Mouse (Mus musculus): Measurements from ENCODE around the gene Gm973.
A peak's percentile ranks its signal among the peaks of the same experiment; 100 is the strongest.

Gm973 gene

DNA sequence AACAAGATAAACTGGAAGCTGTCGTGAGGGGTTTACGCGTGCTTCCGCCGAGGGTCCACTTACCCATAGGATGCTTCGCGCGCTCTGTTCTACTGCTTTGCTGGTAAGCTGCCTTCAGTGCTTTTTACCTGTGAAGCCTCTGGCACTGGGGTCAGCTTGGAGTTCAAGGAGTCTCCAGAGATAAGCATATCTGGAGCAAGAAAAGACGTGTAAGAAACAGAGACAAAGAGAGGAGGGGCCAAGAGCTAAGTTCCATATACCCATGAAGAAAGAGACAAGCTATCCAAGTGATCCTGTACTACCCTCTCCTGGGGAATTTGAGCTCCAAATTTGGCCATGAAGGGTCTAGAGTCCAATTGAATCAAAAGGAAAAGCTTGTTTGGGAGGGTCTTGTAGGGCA is 24.5 kb upstream of the Gm973 start:
- no peak for DNase-seq (ENCODE audit: low spot score in 2 of 2)

DNA sequence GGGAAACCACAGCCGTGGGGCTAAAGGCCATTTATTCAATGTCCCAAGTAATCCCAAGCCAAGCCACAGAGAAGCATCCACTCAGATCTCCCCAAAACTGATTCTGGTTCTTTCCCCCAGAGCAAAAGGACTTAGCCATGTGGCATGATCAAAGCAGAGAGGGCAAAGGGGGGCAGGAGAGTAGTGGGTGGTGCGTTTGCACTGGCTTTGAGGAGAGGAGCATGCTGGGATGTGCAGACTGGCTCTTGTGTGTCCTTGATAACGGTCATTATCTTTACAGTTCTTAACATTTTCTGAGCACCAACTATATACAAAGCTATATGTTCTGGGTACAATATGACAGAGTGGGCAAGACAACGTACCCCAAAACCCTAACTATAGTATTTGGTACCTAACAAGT is 23.6 kb upstream of the Gm973 start:
- no peak for DNase-seq (ENCODE audit: low spot score in 2 of 2)

DNA sequence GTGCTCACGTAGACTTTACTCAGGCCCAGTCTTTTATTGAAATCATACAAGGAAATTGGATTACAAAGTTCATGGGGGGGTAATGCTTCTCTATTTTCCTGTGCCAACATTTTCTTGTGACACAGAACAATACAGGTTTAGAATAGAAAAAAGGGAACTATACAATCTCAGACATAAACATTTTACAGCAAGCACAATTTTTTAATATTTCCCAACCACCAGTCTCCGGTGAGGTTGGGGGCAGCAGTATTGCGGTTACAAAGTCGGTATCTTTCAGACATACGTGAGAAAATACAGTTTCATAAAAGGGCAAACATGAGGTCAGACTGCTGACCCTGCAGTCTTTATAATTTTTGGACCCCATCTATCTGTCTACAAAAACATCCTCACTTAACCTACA is 20.1 kb upstream of the Gm973 start:
- DNase-seq (ENCODE audit: low spot score in 2 of 2) = no peak

DNA sequence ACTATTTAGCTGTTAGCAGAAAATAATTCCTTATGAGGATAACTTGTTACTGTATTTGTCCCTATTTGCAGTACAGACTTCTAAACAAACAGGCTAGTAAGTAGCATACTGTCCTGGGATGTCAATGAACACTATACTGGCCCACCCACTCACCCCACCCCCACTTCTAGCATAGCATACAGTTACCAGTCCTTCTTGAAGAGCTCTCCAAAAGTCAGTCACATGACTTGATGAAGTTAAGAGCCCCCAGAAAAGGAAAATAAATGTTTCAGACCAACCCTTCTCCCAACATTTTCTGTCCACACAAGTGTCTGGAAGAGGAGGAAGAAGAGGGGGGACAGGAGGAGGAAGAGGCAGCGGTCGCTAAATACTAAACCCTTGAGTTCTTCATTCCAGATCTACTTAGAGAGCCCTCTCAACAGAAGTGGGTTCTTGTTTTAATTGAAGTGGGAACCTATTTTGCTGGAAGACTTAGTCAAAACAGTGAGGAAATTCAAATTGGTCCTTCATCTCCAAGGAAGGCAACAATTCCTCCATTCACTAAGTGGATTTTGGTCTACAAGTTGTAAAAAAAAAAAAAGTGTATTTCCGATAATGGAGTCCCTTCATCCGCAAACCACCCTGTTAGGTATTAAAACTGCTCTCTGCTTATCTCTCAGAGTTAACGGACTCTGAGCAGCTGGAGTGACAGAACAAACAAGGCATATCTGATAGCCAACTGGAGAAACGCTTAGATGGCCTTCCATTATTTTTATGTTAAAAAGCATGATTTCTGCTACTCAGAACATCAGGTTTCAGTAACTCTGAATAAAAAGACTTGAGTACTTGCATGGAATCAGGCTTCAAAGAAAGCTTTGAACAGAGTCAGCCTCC is 18.1 kb upstream of the Gm973 start:
- DNase-seq (ENCODE audit: low spot score in 2 of 2) = no peak

DNA sequence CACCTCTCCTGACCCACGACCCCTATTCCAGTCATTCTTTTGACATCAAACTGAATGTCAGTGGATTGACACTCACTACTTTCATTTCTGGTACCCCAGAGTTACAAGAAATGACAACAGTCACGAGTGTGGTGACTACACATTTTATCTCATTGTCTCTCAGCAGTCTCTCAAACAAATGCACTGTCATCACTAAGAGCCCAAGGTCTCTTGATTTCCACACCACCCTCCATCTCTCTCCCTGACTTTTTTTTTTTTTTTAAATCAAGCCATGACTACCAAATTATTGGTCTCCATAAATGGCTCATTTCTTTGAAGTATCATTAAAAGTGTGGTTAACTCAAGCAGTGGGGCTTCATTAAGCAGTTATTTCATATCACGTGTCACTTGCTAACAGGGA is 16.7 kb upstream of the Gm973 start:
- DNase-seq (ENCODE audit: low spot score in 2 of 2) = no peak

DNA sequence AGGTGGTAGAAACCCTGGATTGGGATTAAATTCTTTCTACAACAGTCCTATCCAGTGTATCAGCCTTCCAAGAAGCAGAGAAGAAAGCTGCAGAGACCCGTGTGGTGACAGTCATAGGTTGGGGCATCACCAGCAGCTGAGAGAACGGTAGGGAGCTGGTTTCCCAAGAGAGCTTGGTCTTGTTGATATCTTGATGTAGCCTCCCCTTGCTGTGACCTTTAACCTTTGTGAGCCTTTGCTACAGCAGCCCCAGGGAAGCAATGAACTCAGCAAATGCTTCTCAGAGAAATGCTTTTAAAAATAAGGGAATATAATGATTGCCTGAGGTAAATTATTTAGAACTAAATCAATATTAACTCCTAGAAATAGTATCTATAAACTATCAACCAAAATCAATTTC is 13.7 kb upstream of the Gm973 start:
- DNase-seq (ENCODE audit: low spot score in 2 of 2) = no peak

DNA sequence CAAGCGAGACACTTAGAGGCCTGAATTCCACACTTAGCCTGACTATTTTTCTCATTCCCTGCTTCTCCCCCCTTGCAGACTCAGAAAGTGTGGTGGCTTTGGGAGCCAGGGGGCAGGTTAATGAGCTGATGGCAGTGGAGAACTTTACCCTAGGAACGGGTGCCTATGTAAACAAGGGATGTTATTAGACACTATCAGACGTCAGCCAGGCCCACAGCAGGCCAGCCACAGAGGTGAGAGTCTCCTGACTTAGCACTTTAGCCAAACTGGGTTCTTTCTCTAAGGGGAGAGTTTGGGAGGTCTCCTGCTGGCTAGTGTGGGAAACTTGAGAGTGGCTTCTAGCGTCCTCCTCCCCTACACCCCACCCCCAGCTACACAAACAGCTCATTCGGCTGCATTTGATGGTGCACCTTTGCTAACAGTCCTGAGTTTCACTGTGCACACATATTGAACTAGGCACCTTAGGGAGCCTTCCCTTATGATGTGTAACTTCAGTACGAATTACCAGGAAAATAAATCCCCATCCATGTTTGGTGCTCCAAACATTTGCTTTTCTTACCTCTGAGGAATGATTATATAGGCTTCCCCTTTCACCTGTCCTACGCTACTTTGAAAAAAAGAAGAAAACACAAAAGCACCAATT is 12.3 kb upstream of the Gm973 start:
- DNase-seq (ENCODE audit: low spot score in 2 of 2) = no peak

DNA sequence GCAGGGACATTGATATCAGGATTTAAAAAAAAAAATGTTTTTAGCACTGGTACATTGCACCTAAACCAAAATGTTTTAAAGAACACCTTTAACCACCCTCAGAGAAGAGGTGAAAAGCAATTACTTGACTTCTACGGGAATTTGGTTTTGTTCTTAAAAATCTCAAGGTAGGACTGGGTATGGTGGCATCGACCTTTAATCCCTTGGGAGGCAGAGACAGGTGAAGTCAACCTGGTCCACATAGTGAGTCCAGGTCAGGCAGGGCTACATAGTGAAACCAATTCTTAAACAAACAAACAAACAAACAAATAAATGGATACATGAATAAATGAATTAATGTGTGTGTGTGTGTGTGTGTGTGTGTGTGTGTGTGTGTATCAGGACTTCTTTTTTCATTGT is 11.8 kb upstream of the Gm973 start:
- no peak for DNase-seq (ENCODE audit: low spot score in 2 of 2)

DNA sequence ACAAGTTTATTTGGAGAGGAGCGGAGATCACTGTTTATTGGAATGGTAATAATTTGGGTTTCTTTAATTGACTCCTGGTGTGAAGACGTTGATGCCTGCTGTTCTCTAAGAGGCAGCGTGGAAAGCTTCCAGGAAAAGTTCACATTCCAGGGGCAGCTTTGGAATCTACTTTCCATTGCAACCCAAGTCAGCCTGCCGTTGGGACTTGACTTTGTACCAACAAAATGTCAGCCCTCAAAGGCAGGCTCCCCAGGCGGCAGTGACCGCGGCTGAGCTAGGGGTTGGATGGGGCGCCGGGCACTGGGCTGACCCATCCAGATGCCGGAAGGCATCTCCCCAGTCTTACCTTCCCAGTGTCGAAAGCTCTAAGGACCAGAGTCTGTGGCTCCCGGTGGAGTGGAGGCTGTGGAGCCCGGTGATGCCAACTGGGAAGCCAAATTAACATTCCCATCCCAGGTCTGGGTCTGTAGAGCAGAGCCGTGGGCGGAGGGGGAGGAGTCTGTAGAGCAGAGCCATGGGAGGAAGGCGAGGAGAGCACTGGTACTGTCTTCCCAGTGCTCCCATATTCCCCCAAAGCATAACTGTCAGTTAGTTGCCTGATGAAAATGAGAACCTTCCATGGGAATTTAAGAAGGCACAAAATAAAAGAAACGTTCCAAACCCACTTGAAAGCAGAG is 7.5 kb upstream of the Gm973 start:
- DNase-seq (ENCODE audit: low spot score in 2 of 2) = peak; percentile 6 to 30

DNA sequence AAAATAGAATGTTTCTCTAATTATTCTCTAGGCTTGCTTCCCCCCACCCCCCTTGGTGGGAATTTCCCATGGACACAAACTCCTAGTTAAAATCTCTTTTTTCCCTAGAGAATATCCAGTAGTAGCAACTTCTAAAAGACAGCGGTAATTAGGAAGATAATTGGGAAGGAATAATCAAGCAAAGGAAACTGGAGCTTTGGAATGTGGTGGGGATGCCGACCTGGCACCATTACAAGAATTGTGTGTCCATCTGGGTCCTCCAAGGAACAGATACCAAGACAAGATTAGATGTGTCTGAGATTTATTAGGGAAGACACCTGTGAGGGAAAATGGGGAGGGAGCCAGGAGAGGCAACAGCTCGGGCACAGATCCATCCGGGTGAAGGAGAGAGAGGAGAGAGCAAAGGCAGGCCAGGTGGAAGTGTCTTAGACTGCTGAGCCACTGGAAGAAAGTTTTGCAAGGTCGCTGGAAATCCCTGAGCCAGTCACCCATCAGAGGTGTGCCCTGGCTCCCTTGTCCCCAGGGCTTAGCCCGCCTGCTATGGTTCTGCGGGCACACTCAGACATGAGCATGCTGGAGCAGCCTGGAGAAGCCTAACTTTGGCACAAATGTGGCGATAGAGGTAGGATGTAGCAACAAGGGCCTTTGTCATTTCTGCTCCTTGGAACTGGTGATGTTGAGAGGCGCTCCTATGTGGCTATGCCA is 4.3 kb upstream of the Gm973 start:
- no peak for DNase-seq (ENCODE audit: low spot score in 2 of 2)

DNA sequence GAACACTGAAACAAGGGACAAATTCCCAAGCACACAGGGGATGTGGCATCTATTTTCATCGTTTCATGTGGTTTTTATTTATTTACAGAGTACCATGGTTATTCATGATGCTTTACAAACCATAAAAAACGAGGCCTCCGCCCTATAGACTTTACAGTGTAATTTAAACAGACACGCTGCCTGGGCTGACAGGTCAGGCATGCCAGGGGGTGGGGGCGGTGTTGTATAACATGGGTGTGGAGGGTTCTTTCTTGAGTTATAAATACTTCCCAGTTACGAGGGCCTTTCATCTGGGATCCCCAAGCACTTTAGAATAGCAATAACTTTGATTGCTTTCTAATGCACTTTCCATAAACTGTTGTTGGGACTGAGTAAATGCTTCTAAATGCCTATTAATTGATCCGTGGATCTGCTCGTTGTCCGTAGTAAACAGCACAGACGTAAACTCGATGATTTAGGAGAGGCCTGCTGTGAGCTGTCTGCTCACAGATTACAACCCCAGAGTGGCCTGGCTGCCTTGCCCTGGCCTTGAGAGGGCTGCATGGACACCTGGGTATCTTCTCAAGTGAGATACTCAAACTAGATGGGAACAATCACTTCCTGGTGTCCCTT is 4.3 kb downstream of the Gm973 start:
- DNase-seq (ENCODE audit: low spot score in 2 of 2) = no peak

DNA sequence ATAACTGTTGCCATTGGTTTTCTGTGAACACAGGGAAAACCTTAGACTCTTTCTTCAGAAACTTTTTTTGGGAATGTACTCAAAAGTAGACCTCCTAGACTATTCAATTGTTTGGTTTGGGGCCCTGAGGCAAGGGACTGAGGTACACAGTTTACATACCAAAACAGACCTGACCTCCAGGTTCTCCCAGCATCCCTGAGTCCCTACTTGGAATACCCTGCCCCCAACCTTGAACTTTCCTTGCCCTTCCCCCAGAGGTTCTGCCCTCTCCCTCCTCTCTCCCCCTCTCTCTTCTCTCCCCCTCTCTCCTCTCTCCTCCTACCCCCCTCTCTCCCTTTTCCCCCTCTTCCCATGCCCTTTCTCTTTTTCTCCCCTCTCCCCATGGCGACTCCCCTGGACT is 6.4 kb downstream of the Gm973 start:
- no peak for DNase-seq (ENCODE audit: low spot score in 2 of 2)

DNA sequence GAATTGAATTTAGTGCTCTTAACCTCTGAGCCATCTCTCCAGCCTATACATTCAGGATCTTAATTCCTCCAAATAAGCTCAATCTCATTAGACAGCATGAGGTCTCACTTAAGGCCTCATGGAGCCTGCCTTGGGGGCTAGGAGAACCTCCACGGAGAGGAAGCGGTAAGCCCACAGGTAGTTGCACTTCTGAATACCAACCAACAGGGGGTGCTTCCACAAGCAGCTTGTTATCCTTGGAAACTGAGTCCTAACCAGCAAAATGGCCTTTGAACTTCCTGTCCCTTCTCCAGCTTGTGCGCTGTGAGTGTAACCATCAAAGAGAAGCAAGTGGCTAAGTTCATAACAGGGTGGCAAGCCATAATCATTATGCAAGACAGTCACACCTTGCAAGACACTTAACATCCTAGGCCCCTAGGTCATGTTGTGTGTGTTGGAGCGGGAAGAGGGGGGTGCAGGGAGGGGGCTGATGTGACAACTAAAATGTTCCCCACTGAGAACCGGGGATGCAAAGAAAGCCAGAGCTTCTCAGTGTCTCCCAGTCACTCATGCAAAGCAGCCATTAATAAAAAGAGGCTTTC is 7.4 kb downstream of the Gm973 start:
- no peak for DNase-seq (ENCODE audit: low spot score in 2 of 2)

DNA sequence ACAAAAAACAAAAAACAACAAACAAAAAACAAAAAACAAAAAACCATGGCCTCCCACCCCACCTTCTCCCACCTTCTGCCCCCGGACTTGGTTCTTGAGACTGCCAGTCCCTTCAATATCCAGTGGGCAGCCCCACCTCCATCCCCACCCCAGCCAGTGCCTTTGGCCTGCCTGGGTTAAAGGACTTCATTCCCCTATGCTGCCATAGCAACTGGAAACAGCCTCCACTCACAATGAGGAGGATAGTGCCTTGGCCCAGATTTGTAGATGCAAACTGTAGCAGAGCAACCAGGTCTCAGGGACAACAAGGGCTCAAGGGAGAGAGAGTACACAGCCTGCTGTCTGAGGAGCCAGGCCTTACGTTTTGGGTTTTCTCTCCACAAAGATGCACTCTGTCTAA is 8.0 kb downstream of the Gm973 start:
- no peak for DNase-seq (ENCODE audit: low spot score in 2 of 2)

DNA sequence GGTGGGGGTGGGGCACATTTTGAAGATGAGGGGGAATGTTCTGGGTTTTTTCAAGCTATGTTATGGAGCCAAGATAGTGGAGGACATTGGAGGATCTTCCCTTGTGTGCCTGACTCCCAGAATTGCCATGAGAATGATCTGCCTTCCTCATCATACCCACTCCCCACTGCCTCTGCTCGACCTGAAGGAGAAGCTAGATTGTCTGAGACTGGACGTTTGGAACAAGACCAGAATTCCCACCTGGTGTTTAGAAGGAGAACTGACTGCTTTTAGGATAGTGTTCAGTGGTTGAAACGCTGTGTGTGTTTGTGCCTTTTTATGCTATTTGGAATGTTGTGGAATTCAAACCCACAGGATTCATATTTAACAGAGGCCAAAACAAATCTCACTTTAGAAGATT is 8.7 kb downstream of the Gm973 start:
- DNase-seq (ENCODE audit: low spot score in 2 of 2) = no peak

DNA sequence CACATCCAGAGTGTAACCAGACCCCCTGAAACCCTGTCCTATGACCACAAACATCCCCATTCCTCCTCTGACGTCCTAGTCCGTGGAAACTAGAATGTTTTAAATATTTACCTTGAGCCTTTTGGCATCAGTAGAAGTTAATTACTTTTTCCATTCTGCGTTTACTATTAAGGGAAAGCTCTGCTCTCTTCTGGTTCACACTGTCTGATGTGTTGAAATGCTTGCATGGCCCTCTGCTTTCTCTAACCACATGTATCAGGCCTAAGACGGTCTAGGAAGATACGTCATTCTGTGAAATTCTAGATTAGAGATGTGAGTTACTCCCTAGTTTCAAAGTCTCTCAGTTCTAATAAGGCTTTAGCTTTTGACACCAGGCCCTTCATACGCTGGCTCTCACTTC is 11.2 kb downstream of the Gm973 start:
- no peak for DNase-seq (ENCODE audit: low spot score in 2 of 2)

DNA sequence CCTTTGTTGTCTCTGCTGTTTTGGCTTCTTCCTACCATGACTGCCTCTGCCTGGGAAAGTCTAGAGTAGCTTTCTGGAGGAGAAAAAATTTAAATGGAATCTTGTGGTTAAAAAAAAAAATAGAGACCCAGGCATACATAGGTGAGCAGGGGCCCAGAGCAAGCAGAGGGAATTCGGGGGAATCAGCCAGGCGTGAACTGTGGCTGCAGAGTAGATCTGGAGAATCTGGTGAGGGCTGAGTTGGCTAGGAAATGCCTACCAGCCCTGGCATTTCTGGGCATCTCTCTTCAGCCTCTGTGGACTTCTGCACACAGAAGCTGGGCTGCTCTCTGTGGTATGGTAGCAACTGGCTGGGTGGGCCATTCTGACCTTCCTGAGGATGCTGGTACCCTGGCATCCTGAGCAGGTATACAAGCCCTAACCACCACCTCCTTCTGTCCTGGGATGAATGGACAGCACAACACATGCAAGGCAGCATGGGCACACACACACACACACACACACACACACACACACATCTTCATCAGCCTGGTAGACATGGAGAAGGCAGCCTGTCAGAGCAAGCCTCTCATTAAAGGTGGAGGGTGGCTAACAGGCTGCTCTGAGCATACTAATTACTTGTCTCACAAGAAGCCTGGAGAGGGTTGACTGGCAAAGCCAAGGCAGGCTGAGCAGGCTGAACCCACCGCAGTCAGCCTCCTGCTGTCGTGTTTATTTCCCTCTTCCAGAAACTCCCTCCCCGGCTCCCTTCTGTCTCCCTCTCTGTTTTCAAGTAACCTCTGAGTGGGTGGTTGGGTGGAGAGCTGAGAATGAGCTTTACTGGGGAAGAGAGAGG is 19.1 kb downstream of the Gm973 start:
- no peak for DNase-seq (ENCODE audit: low spot score in 2 of 2)

DNA sequence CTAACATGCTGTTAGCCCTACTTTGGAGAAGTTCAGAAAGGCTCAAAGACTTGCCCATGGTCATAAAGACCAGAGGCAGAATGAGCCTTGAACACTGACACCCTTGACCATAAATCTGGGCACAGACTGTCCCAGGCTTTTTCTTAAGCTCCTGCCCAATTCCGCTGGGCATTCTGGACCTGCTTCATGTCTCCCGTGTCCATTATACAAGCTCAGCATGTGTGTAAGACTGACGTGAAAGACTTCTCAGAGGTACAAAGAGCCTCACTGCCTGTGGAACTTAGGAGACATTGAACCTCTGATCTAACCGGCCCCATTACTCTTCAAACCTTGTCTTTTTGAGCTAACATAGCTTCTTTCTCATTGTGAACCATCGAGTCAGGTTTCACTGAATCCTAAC is 22.3 kb downstream of the Gm973 start:
- DNase-seq (ENCODE audit: low spot score in 2 of 2) = no peak

DNA sequence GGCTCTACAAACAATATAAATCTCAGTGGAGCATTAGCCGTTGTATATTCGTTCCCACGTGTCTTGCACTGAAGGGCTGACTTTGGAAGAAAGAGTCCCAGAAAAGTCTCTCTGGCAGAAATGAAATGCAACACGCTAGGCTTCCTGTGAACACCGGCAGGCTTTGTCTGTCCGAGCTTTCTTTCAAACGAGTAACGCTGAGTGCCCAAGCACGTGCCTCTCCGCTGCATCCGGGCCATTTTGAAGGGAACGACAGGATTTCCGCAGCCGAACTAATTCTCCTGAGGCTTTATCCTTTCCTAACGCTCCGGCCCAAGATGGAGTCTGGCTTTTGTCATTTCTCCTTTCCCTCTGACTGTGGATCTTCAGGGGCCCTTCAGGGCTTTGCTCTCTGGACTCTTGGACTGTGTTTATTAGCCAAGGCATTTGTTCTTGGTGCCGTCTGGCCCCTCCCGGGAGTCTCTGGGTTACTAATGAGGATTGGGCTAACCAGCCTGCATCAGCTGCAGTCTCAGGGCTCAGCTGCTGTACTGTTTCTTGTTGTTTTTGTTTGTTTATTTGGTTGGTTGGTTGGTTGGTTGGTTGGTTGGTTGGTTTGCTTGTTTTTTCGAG is 24.6 kb downstream of the Gm973 start:
- no peak for DNase-seq (ENCODE audit: low spot score in 2 of 2)
